Mouse (Mus musculus): ENCODE measurements at regions not wholly inside any gene's neighbourhood (a gene's known extent, or its start where the extent isn't known, plus 50 kb on each side); places are given as distances from the start of the nearest gene placed in this dataset.

DNA sequence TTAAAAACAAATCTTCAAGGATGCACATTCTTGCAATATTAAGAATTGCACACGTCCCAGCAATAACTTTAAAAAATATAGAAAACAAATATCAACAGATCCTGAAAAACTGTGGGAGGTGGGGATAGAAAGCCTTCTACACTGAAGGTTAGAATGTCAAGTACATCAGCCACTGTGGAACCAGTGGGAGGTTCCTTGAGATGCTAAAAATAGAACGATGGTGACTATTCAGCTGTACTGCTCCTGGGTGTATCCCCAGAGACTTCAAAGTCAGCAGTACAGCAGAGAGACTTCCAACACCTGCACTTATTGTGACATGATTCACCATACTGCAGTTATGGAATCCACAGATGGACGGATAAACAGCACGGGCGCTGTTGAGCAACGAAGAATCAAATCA lies 524.7 kb upstream of the Gm19410 start:
- Histone ChIP-seq H3K27me3 (ENCODE audit: control insufficient read depth, insufficient read depth, low read length) (no peaks in the 10 kb centered on the region), H3K9ac (replicated peaks; ENCODE audit: low read depth, low read length) (no peak overlapping the region), H3K9me3 (replicated peaks; ENCODE audit: control insufficient read depth, low read length) (no peaks in the 10 kb centered on the region), H3K36me3 (replicated peaks; ENCODE audit: control insufficient read depth, insufficient read depth, low read length) (no peaks in the 10 kb centered on the region), H3K4me3 (ENCODE audit: low read depth, low read length) (no peak overlapping the region), H3K4me2 (ENCODE audit: low read depth, low read length) (no peak overlapping the region), H3K27ac (ENCODE audit: low read depth) (no peak overlapping the region), H3K4me1 (ENCODE audit: control insufficient read depth, insufficient read depth) (peaks cover 13% of the 10 kb centered on the region)
- DNase-seq (ENCODE audit: low spot score) = peak; percentile 73
- no peak for ATAC-seq (ENCODE audit: insufficient read depth, low read depth)
- 58% methylated on average over 6 of the region's 6 CpGs for WGBS
- TF ChIP-seq EP300 (IDR thresholded peaks at IDR 0.05; ENCODE audit: low read depth) (no peak), CTCF (IDR thresholded peaks at IDR 0.05; ENCODE audit: low read depth) (no peak)

- Histone ChIP-seq H3K4me2 (ENCODE audit: low read depth, low read length) (no peak overlapping the region), H3K4me1 (ENCODE audit: control insufficient read depth, insufficient read depth) (peaks cover 6% of the 10 kb centered on the region), H3K9ac (replicated peaks; ENCODE audit: low read depth, low read length) (no peak overlapping the region), H3K27me3 (ENCODE audit: control insufficient read depth, insufficient read depth, low read length) (no peaks in the 10 kb centered on the region), H3K27ac (ENCODE audit: low read depth) (no peak overlapping the region), H3K36me3 (replicated peaks; ENCODE audit: control insufficient read depth, insufficient read depth, low read length) (no peaks in the 10 kb centered on the region), H3K4me3 (ENCODE audit: low read depth, low read length) (no peak overlapping the region), H3K9me3 (replicated peaks; ENCODE audit: control insufficient read depth, low read length) (no peaks in the 10 kb centered on the region)
- no peak for ATAC-seq (ENCODE audit: insufficient read depth, low read depth)
- 50% methylated on average over 11 of the region's 11 CpGs for WGBS
- no peak for TF ChIP-seq EP300 (IDR thresholded peaks at IDR 0.05; ENCODE audit: low read depth)
- TF ChIP-seq CTCF (IDR thresholded peaks at IDR 0.05; ENCODE audit: low read depth) = no peak
- DNase-seq (ENCODE audit: low spot score) = no peak
Observed at GRCm38 (mm10) chr8:35243555-35243954, 522.0 kb upstream of the Gm19410 start.

GRCm38 (mm10) chr8:35249747-35250375 lies 515.7 kb upstream of the Gm19410 start:
- no peak overlapping the region for H3K4me2 ChIP-seq (ENCODE audit: low read depth, low read length)

DNA sequence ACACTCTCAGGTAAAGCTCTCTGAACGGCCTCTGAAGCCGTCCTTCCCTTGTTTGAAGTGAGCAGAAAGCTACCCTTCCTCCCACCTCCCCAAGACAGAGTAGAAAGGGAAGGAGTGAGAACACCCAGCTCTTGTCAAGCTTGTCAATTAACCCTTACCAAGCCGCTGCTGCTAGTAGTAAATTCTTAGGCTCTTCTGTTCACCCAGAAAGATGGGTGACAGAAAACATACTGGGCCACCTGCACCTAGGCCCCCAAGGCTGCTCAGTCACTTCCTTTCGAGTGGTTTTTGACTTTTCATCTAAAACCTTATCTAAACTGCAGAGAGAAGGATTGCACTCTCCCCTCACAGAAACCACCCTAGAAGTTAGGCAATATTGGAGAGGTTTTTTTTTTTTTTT lies 514.9 kb upstream of the Gm19410 start:
- Histone ChIP-seq H3K27me3 (ENCODE audit: control insufficient read depth, insufficient read depth, low read length) (no peaks in the 10 kb centered on the region), H3K9ac (replicated peaks; ENCODE audit: low read depth, low read length) (no peak overlapping the region), H3K27ac (ENCODE audit: low read depth) (peak overlapping the region; percentile 13; the same call in 1 of the 2 replicates), H3K4me3 (ENCODE audit: low read depth, low read length) (no peak overlapping the region), H3K4me2 (ENCODE audit: low read depth, low read length) (no peak overlapping the region), H3K4me1 (ENCODE audit: control insufficient read depth, insufficient read depth) (no peaks in the 10 kb centered on the region), H3K36me3 (replicated peaks; ENCODE audit: control insufficient read depth, insufficient read depth, low read length) (no peaks in the 10 kb centered on the region), H3K9me3 (replicated peaks; ENCODE audit: control insufficient read depth, low read length) (no peaks in the 10 kb centered on the region)
- no peak for DNase-seq (ENCODE audit: low spot score)
- ATAC-seq (ENCODE audit: insufficient read depth, low read depth) = no peak
- WGBS = 58% methylated on average over 4 of the region's 4 CpGs
- TF ChIP-seq EP300 (IDR thresholded peaks at IDR 0.05; ENCODE audit: low read depth) (no peak), CTCF (IDR thresholded peaks at IDR 0.05; ENCODE audit: low read depth) (no peak)

More at GRCm38 (mm10) chr8:35249747-35250375, 515.7 kb upstream of the Gm19410 start:
- peak overlapping the region; percentile 13; the same call in 1 of the 2 replicates for H3K27ac ChIP-seq (ENCODE audit: low read depth)
- TF ChIP-seq CTCF (IDR thresholded peaks at IDR 0.05; ENCODE audit: low read depth) = no peak
- no peak for TF ChIP-seq EP300 (IDR thresholded peaks at IDR 0.05; ENCODE audit: low read depth)
- no peak overlapping the region for H3K9ac ChIP-seq (replicated peaks; ENCODE audit: low read depth, low read length)
- no peaks in the 10 kb centered on the region for H3K4me1 ChIP-seq (ENCODE audit: control insufficient read depth, insufficient read depth)
- no peaks in the 10 kb centered on the region for H3K36me3 ChIP-seq (replicated peaks; ENCODE audit: control insufficient read depth, insufficient read depth, low read length)
- no peak overlapping the region for H3K4me3 ChIP-seq (ENCODE audit: low read depth, low read length)
- 78% methylated on average over 7 of the region's 7 CpGs for WGBS
- ATAC-seq (ENCODE audit: insufficient read depth, low read depth) (no peak), DNase-seq (ENCODE audit: low spot score) (no peak)
- no peaks in the 10 kb centered on the region for H3K27me3 ChIP-seq (ENCODE audit: control insufficient read depth, insufficient read depth, low read length)
- H3K9me3 ChIP-seq (replicated peaks; ENCODE audit: control insufficient read depth, low read length) = no peaks in the 10 kb centered on the region

DNA sequence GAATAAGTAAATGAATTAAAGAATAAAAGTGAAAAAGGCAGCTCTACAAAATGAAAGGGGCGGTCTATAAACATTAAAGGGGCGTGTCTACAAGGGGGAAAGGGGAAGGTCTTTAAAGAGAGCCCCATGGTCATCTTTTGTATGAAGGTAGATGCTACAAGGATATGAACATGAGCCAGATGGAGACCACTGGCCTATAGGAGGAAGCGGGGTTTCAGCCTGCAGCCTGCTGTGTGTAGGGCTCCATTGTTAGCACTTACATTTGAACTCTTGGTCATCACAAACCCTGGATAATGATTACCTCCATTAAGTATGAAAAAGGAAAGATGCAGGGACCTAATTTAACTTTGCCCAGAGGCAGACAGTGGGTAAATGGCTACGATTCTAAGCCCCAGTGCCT lies 511.6 kb upstream of the Gm19410 start:
- Histone ChIP-seq H3K4me3 (ENCODE audit: low read depth, low read length) (no peak overlapping the region), H3K27ac (ENCODE audit: low read depth) (no peak overlapping the region), H3K27me3 (ENCODE audit: control insufficient read depth, insufficient read depth, low read length) (no peaks in the 10 kb centered on the region), H3K4me2 (ENCODE audit: low read depth, low read length) (no peak overlapping the region), H3K4me1 (ENCODE audit: control insufficient read depth, insufficient read depth) (no peaks in the 10 kb centered on the region), H3K9ac (replicated peaks; ENCODE audit: low read depth, low read length) (no peak overlapping the region), H3K9me3 (replicated peaks; ENCODE audit: control insufficient read depth, low read length) (no peaks in the 10 kb centered on the region), H3K36me3 (replicated peaks; ENCODE audit: control insufficient read depth, insufficient read depth, low read length) (no peaks in the 10 kb centered on the region)
- no peak for TF ChIP-seq EP300 (IDR thresholded peaks at IDR 0.05; ENCODE audit: low read depth)
- TF ChIP-seq CTCF (IDR thresholded peaks at IDR 0.05; ENCODE audit: low read depth) = no peak
- no peak for ATAC-seq (ENCODE audit: insufficient read depth, low read depth)
- DNase-seq (ENCODE audit: low spot score) = no peak
- WGBS = 86% methylated on average over 4 of the region's 4 CpGs

DNA sequence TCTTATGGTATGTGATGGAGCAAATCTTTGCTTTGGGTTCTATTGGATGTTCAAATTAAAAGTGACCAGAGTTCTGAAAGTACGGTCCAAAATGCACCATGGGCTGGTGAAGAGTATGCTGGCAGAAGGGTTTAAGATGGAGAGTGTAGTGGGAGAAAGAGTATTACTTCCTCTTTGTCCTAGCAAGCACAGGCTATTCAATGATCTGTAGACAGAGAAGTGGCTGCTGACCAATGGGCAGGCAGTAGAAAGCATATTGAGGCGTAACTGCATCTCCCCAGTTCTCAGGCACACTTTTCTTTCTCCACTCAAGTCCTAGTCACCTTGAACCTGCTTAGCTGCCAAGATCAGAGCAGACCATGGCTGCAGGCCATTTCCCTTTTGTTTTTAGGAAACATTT lies 510.3 kb upstream of the Gm19410 start:
- TF ChIP-seq EP300 (IDR thresholded peaks at IDR 0.05; ENCODE audit: low read depth) (no peak), CTCF (IDR thresholded peaks at IDR 0.05; ENCODE audit: low read depth) (no peak)
- ATAC-seq (ENCODE audit: insufficient read depth, low read depth) (no peak), DNase-seq (ENCODE audit: low spot score) (no peak)
- WGBS = 88% methylated on average over 2 of the region's 2 CpGs
- H3K4me1 ChIP-seq (ENCODE audit: control insufficient read depth, insufficient read depth) = no peaks in the 10 kb centered on the region
- no peak overlapping the region for H3K4me3 ChIP-seq (ENCODE audit: low read depth, low read length)
- no peaks in the 10 kb centered on the region for H3K9me3 ChIP-seq (replicated peaks; ENCODE audit: control insufficient read depth, low read length)
- H3K4me2 ChIP-seq (ENCODE audit: low read depth, low read length) = no peak overlapping the region
- no peaks in the 10 kb centered on the region for H3K36me3 ChIP-seq (replicated peaks; ENCODE audit: control insufficient read depth, insufficient read depth, low read length)
- no peak overlapping the region for H3K9ac ChIP-seq (replicated peaks; ENCODE audit: low read depth, low read length)
- no peaks in the 10 kb centered on the region for H3K27me3 ChIP-seq (ENCODE audit: control insufficient read depth, insufficient read depth, low read length)
- no peak overlapping the region for H3K27ac ChIP-seq (ENCODE audit: low read depth)
